Mouse (Mus musculus) lung, embryonic 14.5 days (tissue): ENCODE data around the gene Syk. TPM values are rescaled to one million over a fixed set of nuclear protein-coding genes. Genes with fewer than 3 reads are reported as not detected.

Experiments used
- ATAC-seq: fragments of 200-750 bp; cut with Nextera tagmentation; 2 replicates; pipeline ENCODE4 v1.8.0; 2017; ENCODE audit warnings: mild to moderate bottlenecking, moderate TSS enrichment, moderate library complexity; ENCODE audit not compliant: insufficient read depth
- DNase-seq: peaks from one replicate; pipeline ENCODE4 v3.0.0-alpha.2; 2015
- H3K27ac ChIP-seq: fragments of 300-500 bp; sonication (generic); 2 replicates; pipeline ENCODE4 v1.5.1; 2014; ENCODE audit warnings: low read depth, mild to moderate bottlenecking, moderate library complexity
- H3K27me3 ChIP-seq: fragments of 300-500 bp; sonication (generic); 2 replicates; pipeline ENCODE4 v1.6.1; 2014; ENCODE audit warnings: low read length, control low read depth; ENCODE audit not compliant: insufficient read depth
- H3K36me3 ChIP-seq: fragments of 300-500 bp; sonication (generic); 2 replicates; pipeline ENCODE4 v1.6.1; 2014; ENCODE audit warnings: control low read depth; ENCODE audit not compliant: insufficient read depth
- H3K4me1 ChIP-seq: fragments of 300-500 bp; sonication (generic); 2 replicates; pipeline ENCODE4 v1.6.1; 2014; ENCODE audit warnings: antibody characterized with exemption, control low read depth; ENCODE audit not compliant: insufficient read depth
- H3K4me2 ChIP-seq: fragments of 300-500 bp; sonication (generic); 2 replicates; pipeline ENCODE4 v1.6.1; 2014; ENCODE audit warnings: mild to moderate bottlenecking
- H3K4me3 ChIP-seq: fragments of 300-500 bp; sonication (generic); 2 replicates; pipeline ENCODE4 v1.5.1; 2014; ENCODE audit warnings: low read depth, low read length
- H3K9ac ChIP-seq: fragments of 300-500 bp; sonication (generic); 2 replicates; pipeline ENCODE4 v1.6.1; 2014
- H3K9me3 ChIP-seq: fragments of 300-500 bp; sonication (generic); 2 replicates; pipeline ENCODE4 v1.6.1; 2016; ENCODE audit warnings: low read depth, low read length, control low read depth
- CTCF ChIP-seq: IDR thresholded peaks from 2 replicates; pipeline ENCODE4 v1.5.1; 2016; ENCODE audit warnings: antibody characterized with exemption, low read depth
- WGBS: fragments of 180-500 bp; shearing (Covaris S2); extraction: QIAGEN DNeasy Blood & Tissue Kit; methylation state at CpG from one replicate; pipeline ENCODE4 v1.1.7; 2014; 5-methylcytosine and 5-hydroxymethylcytosine counted together
- polyA plus RNA-seq: library from polyadenylated mRNA; unstranded; fragments of >200 nt; fragmentation: Nextera tagmentation; extraction: Ambion mirVana; gene quantifications from 2 replicates; pipeline ENCODE4 v1.2.1, GENCODE M21; 2014

The Syk gene
- polyA plus RNA-seq, 1 experiment from 2014 or later = 6.6 TPM

DNA sequence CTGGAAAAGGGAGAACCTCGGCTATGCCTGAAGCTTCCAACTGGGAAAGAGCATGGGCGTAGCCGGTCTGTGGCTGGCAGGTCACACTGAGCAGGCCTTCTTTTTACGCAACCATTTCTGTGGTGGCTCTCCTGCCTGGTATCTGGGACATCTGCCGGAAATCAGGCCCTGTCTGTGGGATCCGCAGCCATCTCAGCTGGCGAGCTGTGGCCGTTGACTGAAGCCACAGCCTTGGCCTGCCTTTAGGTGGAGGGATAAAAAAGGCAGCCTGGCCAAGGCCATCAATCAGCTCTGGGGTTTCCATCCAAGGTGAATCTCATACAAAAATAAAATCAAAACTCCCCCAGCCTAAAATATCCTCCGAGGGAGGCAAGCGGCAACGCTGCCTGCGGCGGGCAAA is 107.5 kb downstream of the Syk start:
- Histone ChIP-seq H3K27me3 (no peaks in the 10 kb centered on the region), H3K36me3 (no peaks in the 10 kb centered on the region), H3K9ac (no peak overlapping the region), H3K9me3 (no peaks in the 10 kb centered on the region), H3K4me3 (no peak overlapping the region), H3K27ac (no peak overlapping the region), H3K4me1 (no peaks in the 10 kb centered on the region), H3K4me2 (no peak overlapping the region)
- no peak for TF ChIP-seq CTCF
- 86% methylated on average over 13 of the region's 13 CpGs for WGBS
- ATAC-seq (no peak), DNase-seq (no peak)

DNA sequence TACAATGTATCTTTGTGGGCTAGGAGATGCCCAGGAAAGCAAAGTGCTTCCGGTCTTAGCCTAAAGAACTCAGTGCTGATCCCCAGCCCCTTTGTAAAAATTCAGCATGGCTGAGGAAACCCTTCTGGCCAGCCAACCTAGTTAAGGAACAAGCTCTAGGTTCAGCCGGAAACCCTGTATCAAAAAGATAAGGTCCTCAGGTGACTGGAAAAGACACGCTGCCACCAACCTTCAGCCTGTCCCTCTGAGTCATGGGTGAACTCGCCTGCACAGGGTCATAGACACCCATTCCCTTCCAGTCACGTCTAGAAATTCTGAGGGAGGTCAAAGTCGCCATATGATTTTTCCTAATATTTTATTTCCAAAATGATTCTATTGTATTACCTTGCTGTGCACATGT is 109.3 kb downstream of the Syk start:
- no peak overlapping the region for H3K4me3 ChIP-seq
- DNase-seq = no peak
- no peak overlapping the region for H3K9ac ChIP-seq
- no peak for TF ChIP-seq CTCF
- no peaks in the 10 kb centered on the region for H3K4me1 ChIP-seq
- no peak overlapping the region for H3K27ac ChIP-seq
- no peak for ATAC-seq
- H3K36me3 ChIP-seq = no peaks in the 10 kb centered on the region
- WGBS = 72% methylated on average over 6 of the region's 6 CpGs
- no peaks in the 10 kb centered on the region for H3K27me3 ChIP-seq
- no peak overlapping the region for H3K4me2 ChIP-seq
- no peaks in the 10 kb centered on the region for H3K9me3 ChIP-seq

DNA sequence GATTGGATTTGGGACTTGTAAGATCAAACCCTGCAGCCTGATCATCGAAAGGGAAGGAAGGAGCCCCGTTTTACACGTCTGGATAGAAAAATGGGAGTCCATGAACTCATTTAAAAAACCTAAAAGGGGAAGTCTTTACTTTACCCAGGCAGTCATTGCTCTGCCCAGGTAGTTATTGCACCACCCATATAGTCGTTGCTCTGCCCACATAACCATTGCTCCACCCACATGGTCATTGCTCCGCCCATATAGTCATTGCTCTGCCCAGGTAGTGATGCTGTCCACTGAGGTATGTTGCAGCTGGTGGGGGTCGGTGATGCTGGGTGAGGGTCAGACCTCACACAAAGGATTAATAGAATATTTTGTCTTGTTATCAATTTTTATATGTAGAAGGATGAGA is 111.9 kb downstream of the Syk start:
- WGBS = 74% methylated on average over 6 of the region's 6 CpGs
- H3K27ac ChIP-seq = no peak overlapping the region
- no peak overlapping the region for H3K4me3 ChIP-seq
- no peak for TF ChIP-seq CTCF
- DNase-seq = no peak
- H3K4me1 ChIP-seq = no peaks in the 10 kb centered on the region
- no peaks in the 10 kb centered on the region for H3K9me3 ChIP-seq
- no peak overlapping the region for H3K4me2 ChIP-seq
- no peak for ATAC-seq
- H3K36me3 ChIP-seq = no peaks in the 10 kb centered on the region
- no peak overlapping the region for H3K9ac ChIP-seq
- H3K27me3 ChIP-seq = no peaks in the 10 kb centered on the region

Other genes starting within 250 kb of the Syk start
- 0.14 and 0.20 TPM in 2 replicates for gene Diras2, start 51.9 kb upstream of the Syk start, polyA plus RNA-seq